Comparison of ENCODE assay signal across 8 mouse cellular contexts in genomic region chr6:143166452-143167357, GRCm38 (mm10). TPM values are rescaled to one million over a fixed set of nuclear protein-coding genes. Genes with fewer than 3 reads are reported as not detected.
DNase-seq lines count a peak whose midpoint lies in the region; ATAC-seq and TF ChIP-seq lines count a peak whose summit lies in the region.

TSS of gene Etnk1 (plus strand) at chr6:143167221.

- DNase-seq in MEL (ENCODE audit: low read depth, low spot score): peak; percentile 97
- peak; percentile 98 to 100 for DNase-seq in cerebellum, adult 2 months
- DNase-seq in forebrain, postnatal 0 days: peak; percentile 100
- peak; percentile 94 for DNase-seq in heart, postnatal 4 days
- DNase-seq in layer of hippocampus, adult 8-10 months (ENCODE audit: low spot score in 2 of 2): peak; percentile 97 to 100
- peak; percentile 94 for DNase-seq in ovary, adult 18-20 months (ENCODE audit: low spot score)
- DNase-seq in thymus, postnatal 0 days (ENCODE audit: low spot score): peak; percentile 100

- peak within 1 kb of the TSS; percentile 74 to 96 for H3K4me3 ChIP-seq in MEL (ENCODE audit: control insufficient read depth in 1 of 2, insufficient read depth in 1 of 2, low read depth in 2 of 2, low read length in 2 of 2)
- peak within 1 kb of the TSS; percentile 90 for H3K4me3 ChIP-seq in cerebellum, adult 2 months (replicated peaks; ENCODE audit: insufficient read depth, low read depth, low read length)
- peak within 1 kb of the TSS; percentile 65 for H3K4me3 ChIP-seq in forebrain, postnatal 0 days (ENCODE audit: low read depth, low read length)
- peak within 1 kb of the TSS; percentile 94 for H3K4me3 ChIP-seq in lung, embryonic 15.5 days

- peaks cover 11 to 35% of the 10 kb centered on the region in 2 experiments for H3K36me3 ChIP-seq in MEL (ENCODE audit: control insufficient read depth in 1 of 2, insufficient read depth in 2 of 2, low read length in 2 of 2)
- H3K36me3 ChIP-seq in forebrain, postnatal 0 days (ENCODE audit: insufficient read depth): no peaks in the 10 kb centered on the region
- H3K36me3 ChIP-seq in lung, embryonic 15.5 days: no peaks in the 10 kb centered on the region

- TF ChIP-seq CTCF in MEL (IDR thresholded peaks at IDR 0.05 in 2 of 3, conservative IDR thresholded peaks at IDR 0.05 in 1 of 3; ENCODE audit: control insufficient read depth in 1 of 3, insufficient read depth in 1 of 3, low read depth in 2 of 3, low read length in 3 of 3, poor library complexity in 1 of 3, severe bottlenecking in 1 of 3): 0 out of 6 replicates have a peak, but pooled peaks of 1 of the 3 experiments have one; percentile 2
- no peak for TF ChIP-seq CTCF in cerebellum, adult 2 months (IDR thresholded peaks at IDR 0.05; ENCODE audit: borderline replicate concordance, insufficient read depth, low read depth, low read length)
- peak; percentile 56 for TF ChIP-seq CTCF in forebrain, postnatal 0 days (IDR thresholded peaks at IDR 0.05; ENCODE audit: low read depth)

- peak within 1 kb of the TSS; percentile 83 for H3K27ac ChIP-seq in MEL (ENCODE audit: control insufficient read depth, low read depth, low read length)
- peak within 1 kb of the TSS; percentile 89 for H3K27ac ChIP-seq in cerebellum, adult 2 months (ENCODE audit: insufficient read depth, low read length)
- peak within 1 kb of the TSS; percentile 91 for H3K27ac ChIP-seq in forebrain, postnatal 0 days (ENCODE audit: low read depth, low read length)
- H3K27ac ChIP-seq in lung, embryonic 15.5 days: peak within 1 kb of the TSS; percentile 96

- TF ChIP-seq RAD21 in MEL (IDR thresholded peaks at IDR 0.05; ENCODE audit: low read depth, low read length): no peak

- H3K9ac ChIP-seq in MEL (ENCODE audit: control insufficient read depth, low read depth, low read length, poor library complexity, severe bottlenecking): peak within 1 kb of the TSS; percentile 95
- peak within 1 kb of the TSS; percentile 80 for H3K9ac ChIP-seq in forebrain, postnatal 0 days
- peak within 1 kb of the TSS; percentile 83 for H3K9ac ChIP-seq in lung, embryonic 15.5 days

- H3K4me2 ChIP-seq in forebrain, postnatal 0 days (ENCODE audit: low read depth): peak within 1 kb of the TSS; percentile 70
- H3K4me2 ChIP-seq in lung, embryonic 15.5 days: peak within 1 kb of the TSS; percentile 95

- under 1% methylated on average over 80 of the region's 81 CpGs for WGBS in cerebellum, adult 2 months
- 5% methylated on average over 79 of the region's 81 CpGs for WGBS in forebrain, postnatal 0 days
- WGBS in lung, embryonic 15.5 days: 1% methylated on average over 81 of the region's 81 CpGs

- peak; percentile 98 for ATAC-seq in forebrain, postnatal 0 days
- ATAC-seq in lung, embryonic 15.5 days (ENCODE audit: borderline replicate concordance, extremely low read depth, low FRiP score, low TSS enrichment): peak; percentile 96

- no peaks in the 10 kb centered on the region for H3K27me3 ChIP-seq in MEL (ENCODE audit: control insufficient read depth in 1 of 2, insufficient read depth in 2 of 2, low read length in 2 of 2)
- H3K27me3 ChIP-seq in cerebellum, adult 2 months (ENCODE audit: control insufficient read depth, insufficient read depth, low read length): no peaks in the 10 kb centered on the region
- no peaks in the 10 kb centered on the region for H3K27me3 ChIP-seq in forebrain, postnatal 0 days (ENCODE audit: insufficient read depth, low read length)
- H3K27me3 ChIP-seq in lung, embryonic 15.5 days: no peaks in the 10 kb centered on the region

- no peak for TF ChIP-seq EP300 in MEL (IDR thresholded peaks at IDR 0.05; ENCODE audit: low read depth in 1 of 2, low read length in 2 of 2)

- H3K79me2 ChIP-seq in MEL (ENCODE audit: control insufficient read depth, insufficient read depth, low read length, poor library complexity): peaks cover 37% of the 10 kb centered on the region

- no peaks in the 10 kb centered on the region for H3K9me3 ChIP-seq in MEL (replicated peaks; ENCODE audit: insufficient read depth, low read length)
- no peaks in the 10 kb centered on the region for H3K9me3 ChIP-seq in forebrain, postnatal 0 days (ENCODE audit: low read length)
- H3K9me3 ChIP-seq in lung, embryonic 15.5 days: no peaks in the 10 kb centered on the region

- H3K4me1 ChIP-seq in MEL (ENCODE audit: control insufficient read depth in 1 of 2, insufficient read depth in 2 of 2, low read length in 2 of 2): peaks cover 20 to 25% of the 10 kb centered on the region in 2 experiments
- no peaks in the 10 kb centered on the region; the same call in 1 of the 2 replicates for H3K4me1 ChIP-seq in cerebellum, adult 2 months (ENCODE audit: control insufficient read depth, insufficient read depth, low read length)
- peaks cover 16% of the 10 kb centered on the region for H3K4me1 ChIP-seq in forebrain, postnatal 0 days (ENCODE audit: insufficient read depth)
- peaks cover 26% of the 10 kb centered on the region for H3K4me1 ChIP-seq in lung, embryonic 15.5 days

- TF ChIP-seq POLR2A in MEL (IDR thresholded peaks at IDR 0.05; ENCODE audit: control insufficient read depth in 1 of 2, insufficient read depth in 1 of 2, low read depth in 1 of 2, low read length in 2 of 2, poor library complexity in 1 of 2): peak; percentile 88 to 91; a peak in 3 of 4 replicates
- peak; percentile 87 for TF ChIP-seq POLR2A in cerebellum, adult 2 months (IDR thresholded peaks at IDR 0.05; ENCODE audit: borderline replicate concordance, insufficient read depth, low read length)

TF ChIP-seq in MEL, 35 proteins besides CTCF, POLR2A, EP300 and RAD21 (continues in another document):
- TF ChIP-seq HCFC1 (IDR thresholded peaks at IDR 0.05; ENCODE audit: low read depth, low read length): peak; percentile 76
- no peak for TF ChIP-seq E2F4 (IDR thresholded peaks at IDR 0.05; ENCODE audit: borderline replicate concordance, low read depth, low read length)
- no peak; the same call in 1 of the 2 replicates for TF ChIP-seq MAZ (IDR thresholded peaks at IDR 0.05; ENCODE audit: low read depth, low read length)
- TF ChIP-seq CHD2 (IDR thresholded peaks at IDR 0.05; ENCODE audit: low read length): no peak
- peak; percentile 91 for TF ChIP-seq ZMIZ1 (IDR thresholded peaks at IDR 0.05; ENCODE audit: low read depth, low read length)
- no peak for TF ChIP-seq MEF2A (IDR thresholded peaks at IDR 0.05; ENCODE audit: extremely low read depth, insufficient replicate concordance, low read depth, low read length, poor library complexity, severe bottlenecking)
- no peak for TF ChIP-seq TAL1 (IDR thresholded peaks at IDR 0.05; ENCODE audit: low read length)
- TF ChIP-seq BHLHE40 (IDR thresholded peaks at IDR 0.05; ENCODE audit: borderline replicate concordance, low read depth, low read length): no peak
- peak; percentile 43; the same call in 1 of the 2 replicates for TF ChIP-seq NRF1 (IDR thresholded peaks at IDR 0.05; ENCODE audit: insufficient read depth, low read depth, low read length, poor library complexity, severe bottlenecking)
- TF ChIP-seq JUND (IDR thresholded peaks at IDR 0.05; ENCODE audit: low read depth, low read length): no peak
- no peak for TF ChIP-seq POLR2AphosphoS5 (IDR thresholded peaks at IDR 0.05; ENCODE audit: borderline replicate concordance, low read depth, low read length)
- no peak for TF ChIP-seq SMC3 (IDR thresholded peaks at IDR 0.05; ENCODE audit: low read depth, low read length)
- no peak for TF ChIP-seq GABPA (IDR thresholded peaks at IDR 0.05; ENCODE audit: low read depth, low read length)
- no peak for TF ChIP-seq GATA1 (IDR thresholded peaks at IDR 0.05; ENCODE audit: low read depth, low read length)
- no peak for TF ChIP-seq MYC (IDR thresholded peaks at IDR 0.05; ENCODE audit: low read depth, low read length)
- no peak; the same call in none of the 2 replicates for TF ChIP-seq SIN3A (IDR thresholded peaks at IDR 0.05; ENCODE audit: low read length)
- TF ChIP-seq POLR2AphosphoS2 (IDR thresholded peaks at IDR 0.05; ENCODE audit: low read length): peak; percentile 85
- no peak for TF ChIP-seq RCOR1 (IDR thresholded peaks at IDR 0.05; ENCODE audit: low read depth, low read length)
- peak; percentile 29; the same call in 1 of the 2 replicates for TF ChIP-seq ETS1 (IDR thresholded peaks at IDR 0.05; ENCODE audit: low read depth, low read length)
- no peak for TF ChIP-seq CHD1 (IDR thresholded peaks at IDR 0.05; ENCODE audit: low read depth, low read length)
- no peak for TF ChIP-seq ELF1 (IDR thresholded peaks at IDR 0.05; ENCODE audit: low read depth, low read length)
- peak; percentile 58 for TF ChIP-seq USF1 (IDR thresholded peaks at IDR 0.05; ENCODE audit: low read depth, low read length)
- TF ChIP-seq NELFE (IDR thresholded peaks at IDR 0.05; ENCODE audit: low read depth, low read length): peak; percentile 90
- peak; percentile 69; the same call in 1 of the 2 replicates for TF ChIP-seq TCF12 (IDR thresholded peaks at IDR 0.05; ENCODE audit: low read depth, low read length)
- TF ChIP-seq ZC3H11A (IDR thresholded peaks at IDR 0.05; ENCODE audit: low read depth, low read length): peak; percentile 53
- TF ChIP-seq UBTF (IDR thresholded peaks at IDR 0.05; ENCODE audit: borderline replicate concordance, insufficient read depth, low read depth, low read length): peak; percentile 100
- TF ChIP-seq TBP (IDR thresholded peaks at IDR 0.05; ENCODE audit: low read depth, low read length): peak; percentile 61; the same call in 1 of the 2 replicates
- peak; percentile 36; the same call in 1 of the 2 replicates for TF ChIP-seq KAT2A (conservative IDR thresholded peaks at IDR 0.05; ENCODE audit: low read depth, low read length)
- no peak for TF ChIP-seq MYB (IDR thresholded peaks at IDR 0.05; ENCODE audit: low read depth, low read length)
- TF ChIP-seq ZKSCAN1 (IDR thresholded peaks at IDR 0.05; ENCODE audit: low read depth, low read length): no peak
- TF ChIP-seq ZNF384 (IDR thresholded peaks at IDR 0.05; ENCODE audit: low read depth, low read length): no peak
- 0 out of 2 replicates have a peak, but pooled peaks have one; percentile 11 for TF ChIP-seq MAX (IDR thresholded peaks at IDR 0.05; ENCODE audit: low read length)

RNA-seq across cellular contexts. Expression of gene Etnk1, which starts in this region (rescaled TPM):
- total RNA-seq in MEL (2012; rRNA removed): 33.6 and 38.1 TPM in 2 replicates
- polyA plus RNA-seq in MEL (2012; ENCODE audit: insufficient read depth in 1 of 2, insufficient read length in 2 of 2, low read depth in 1 of 2, low replicate concordance in 2 of 2, missing spikeins in 1 of 2): 10 to 100 TPM; 29.9 to 37.0 TPM
- polyA plus RNA-seq in cerebellum, adult 2 months (2012; rRNA removed): 157 and 163 TPM in 2 replicates
- 92.4 and 116 TPM in 2 replicates for total RNA-seq in forebrain, postnatal 0 days (2014; rRNA removed)
- polyA plus RNA-seq in forebrain, postnatal 0 days (2015; fragmentation: Nextera tagmentation; extraction: Ambion mirVana): 14.1 and 24.8 TPM in 2 replicates
- 10 to 100 TPM; 27.0 to 28.1 TPM for total RNA-seq in heart, postnatal 4 days (2021)
- 100 to 1,000 TPM; 158 to 203 (median 174) TPM for total RNA-seq in layer of hippocampus, adult 8-10 months (2022)
- polyA plus RNA-seq in lung, embryonic 15.5 days (2015; fragmentation: Nextera tagmentation; extraction: Ambion mirVana): 15.8 and 16.1 TPM in 2 replicates
- polyA plus RNA-seq in thymus, postnatal 0 days (2015; fragmentation: Nextera tagmentation; extraction: Ambion mirVana): 33.2 and 37.9 TPM in 2 replicates

Comparison
In these comparisons a context has a peak if more than half of its experiments do, and no peak if none do; other contexts are left out.
1. Peak in every context shown above with its lines: DNase-seq, ATAC-seq, H3K4me3 ChIP-seq and H3K27ac ChIP-seq.